Mouse (Mus musculus) testis, adult 2 months (tissue): ENCODE measurements around the gene Tas2r110. TPM values are rescaled to one million over a fixed set of nuclear protein-coding genes. Genes with fewer than 3 reads are reported as not detected.

Experiments
- H3K27ac ChIP-seq: fragments of 200-500 bp; 2 replicates; pipeline ENCODE4 v1.5.1; 2012; ENCODE audit warnings: low read depth, low read length; ENCODE audit not compliant: control insufficient read depth, insufficient read depth
- H3K27me3 ChIP-seq: fragments of 200-500 bp; 2 replicates; pipeline ENCODE4 v1.6.1; 2012; ENCODE audit warnings: mild to moderate bottlenecking, low read length, moderate library complexity; ENCODE audit not compliant: control insufficient read depth, insufficient read depth
- H3K36me3 ChIP-seq: fragments of 200-500 bp; 2 replicates; pipeline ENCODE4 v1.6.1; 2012; ENCODE audit warnings: mild to moderate bottlenecking, low read length; ENCODE audit not compliant: control insufficient read depth, insufficient read depth
- H3K4me1 ChIP-seq: fragments of 200-500 bp; 2 replicates; pipeline ENCODE4 v1.6.1; 2012; ENCODE audit warnings: low read length; ENCODE audit not compliant: control insufficient read depth, insufficient read depth
- H3K4me3 ChIP-seq: fragments of 200-500 bp; 2 replicates; pipeline ENCODE4 v1.5.1; 2012; ENCODE audit warnings: low read depth, mild to moderate bottlenecking, low read length, moderate library complexity, mixed read lengths; ENCODE audit not compliant: control insufficient read depth
- CTCF ChIP-seq: fragments of 200-500 bp; IDR thresholded peaks from 2 replicates; pipeline ENCODE4 v1.5.1; 2012; ENCODE audit warnings: low read depth, mild to moderate bottlenecking, inconsistent platforms, low read length, moderate library complexity; ENCODE audit not compliant: control insufficient read depth, insufficient read depth, insufficient replicate concordance
- POLR2A ChIP-seq: fragments of 200-500 bp; IDR thresholded peaks from 2 replicates; pipeline ENCODE4 v1.6.1; 2012; ENCODE audit warnings: low read depth, mild to moderate bottlenecking, inconsistent platforms, low read length, moderate library complexity; ENCODE audit not compliant: control insufficient read depth
- polyA plus RNA-seq: library from polyadenylated mRNA; depleted of rRNA; stranded (reverse); fragments of >200 nt; gene quantifications from 2 replicates; pipeline ENCODE4 v1.2.3, GENCODE M21; 2012; rRNA removed

Tas2r110 gene
- not detected in 2 replicates for polyA plus RNA-seq

- TF ChIP-seq POLR2A = no peak
- TF ChIP-seq CTCF = no peak
- Histone ChIP-seq H3K27ac (no peak within 1 kb of the TSS), H3K36me3 (no peaks in the 10 kb centered on the region), H3K27me3 (no peaks in the 10 kb centered on the region), H3K4me3 (no peak within 1 kb of the TSS), H3K4me1 (no peaks in the 10 kb centered on the region)
These were observed at the start of gene Tas2r110 for GRCm38 (mm10) chr6:132867708-132868107. TSS of gene Tas2r110 (plus strand) at chr6:132868008.

GRCm38 (mm10) chr6:132846842-132847241, 21.0 kb upstream of the Tas2r110 start, which contains the start of gene Tas2r123:
TSS of gene Tas2r123 (plus strand) at chr6:132847142.
- TF ChIP-seq CTCF = no peak
- no peak for TF ChIP-seq POLR2A

GRCm38 (mm10) chr6:132855138-132855537, 12.7 kb upstream of the Tas2r110 start, which contains the start of gene Tas2r116:
TSS of gene Tas2r116 (plus strand) at chr6:132855438.
- H3K4me3 ChIP-seq = no peak within 1 kb of the TSS
- no peak within 1 kb of the TSS for H3K27ac ChIP-seq
- H3K27me3 ChIP-seq = no peaks in the 10 kb centered on the region
- no peaks in the 10 kb centered on the region for H3K36me3 ChIP-seq
- no peaks in the 10 kb centered on the region for H3K4me1 ChIP-seq
- TF ChIP-seq CTCF = no peak
- no peak for TF ChIP-seq POLR2A

More at GRCm38 (mm10) chr6:132846842-132847241, 21.0 kb upstream of the Tas2r110 start, which contains the start of gene Tas2r123:
- no peaks in the 10 kb centered on the region for H3K27me3 ChIP-seq
- H3K36me3 ChIP-seq = no peaks in the 10 kb centered on the region
- H3K4me1 ChIP-seq = no peaks in the 10 kb centered on the region
- H3K4me3 ChIP-seq = no peak within 1 kb of the TSS
- H3K27ac ChIP-seq = no peak within 1 kb of the TSS

GRCm38 (mm10) chr6:132892711-132893110, 24.9 kb downstream of the Tas2r110 start, which contains the start of gene Tas2r113:
TSS of gene Tas2r113 (plus strand) at chr6:132893011.
- H3K27ac ChIP-seq = no peak within 1 kb of the TSS
- no peaks in the 10 kb centered on the region for H3K27me3 ChIP-seq
- H3K4me1 ChIP-seq = no peaks in the 10 kb centered on the region
- H3K4me3 ChIP-seq = no peak within 1 kb of the TSS
- TF ChIP-seq CTCF (no peak), POLR2A (no peak)
- H3K36me3 ChIP-seq = no peaks in the 10 kb centered on the region

GRCm38 (mm10) chr6:132909351-132909750, 41.5 kb downstream of the Tas2r110 start, which contains the start of gene Tas2r125:
TSS of gene Tas2r125 (plus strand) at chr6:132909651.
- no peak within 1 kb of the TSS for H3K4me3 ChIP-seq
- TF ChIP-seq POLR2A = no peak
- no peak for TF ChIP-seq CTCF
- no peak within 1 kb of the TSS for H3K27ac ChIP-seq
- H3K4me1 ChIP-seq = no peaks in the 10 kb centered on the region
- H3K36me3 ChIP-seq = no peaks in the 10 kb centered on the region
- no peaks in the 10 kb centered on the region for H3K27me3 ChIP-seq

Other genes with a start within 250 kb of the Tas2r110 start
- not detected in 2 replicates for gene A630073D07Rik, start 216.5 kb upstream of the Tas2r110 start, polyA plus RNA-seq
- not detected in 2 replicates for gene Tas2r120, start 211.1 kb upstream of the Tas2r110 start, polyA plus RNA-seq
- not detected in 2 replicates for gene Tas2r121, start 167.0 kb upstream of the Tas2r110 start, polyA plus RNA-seq
- not detected in 2 replicates for gene Tas2r122, start 156.1 kb upstream of the Tas2r110 start, polyA plus RNA-seq
- not detected in 2 replicates for gene Tas2r115, start 130.0 kb upstream of the Tas2r110 start, polyA plus RNA-seq
- not detected in 2 replicates for gene Tas2r124, start 113.3 kb upstream of the Tas2r110 start, polyA plus RNA-seq
- gene Tas2r102, start 105.9 kb upstream of the Tas2r110 start, polyA plus RNA-seq = not detected in 2 replicates
- not detected in 2 replicates for gene Tas2r136, start 89.8 kb upstream of the Tas2r110 start, polyA plus RNA-seq
- gene Tas2r117, start 65.2 kb upstream of the Tas2r110 start, polyA plus RNA-seq = not detected in 2 replicates
- gene Tas2r123, start 20.9 kb upstream of the Tas2r110 start, polyA plus RNA-seq = not detected in 2 replicates
- not detected in 2 replicates for gene Tas2r116, start 12.6 kb upstream of the Tas2r110 start, polyA plus RNA-seq
- gene Tas2r113, start 25.0 kb downstream of the Tas2r110 start, polyA plus RNA-seq = not detected in 2 replicates
- gene Tas2r125, start 41.6 kb downstream of the Tas2r110 start, polyA plus RNA-seq = not detected in 2 replicates
- gene Tas2r129, start 83.1 kb downstream of the Tas2r110 start, polyA plus RNA-seq = not detected in 2 replicates
- not detected in 2 replicates for gene Tas2r131, start 89.9 kb downstream of the Tas2r110 start, polyA plus RNA-seq
- gene Tas2r109, start 113.0 kb downstream of the Tas2r110 start, polyA plus RNA-seq = not detected in 2 replicates
- gene Tas2r103, start 169.1 kb downstream of the Tas2r110 start, polyA plus RNA-seq = not detected in 2 replicates
- gene Tas2r140, start 187.8 kb downstream of the Tas2r110 start, polyA plus RNA-seq = not detected in 2 replicates
- 8.2 and 8.8 TPM in 2 replicates for gene Smim10l1, start 236.9 kb downstream of the Tas2r110 start, polyA plus RNA-seq